Mouse (Mus musculus): Measurements from ENCODE around the gene Ap1ar. TPM values are rescaled to one million over a fixed set of nuclear protein-coding genes. Genes with fewer than 3 reads are reported as not detected.
A peak's percentile ranks its signal among the peaks of the same experiment; 100 is the strongest.

Gene Ap1ar
- polyA plus RNA-seq, 1 experiment: 50.8 TPM

DNA sequence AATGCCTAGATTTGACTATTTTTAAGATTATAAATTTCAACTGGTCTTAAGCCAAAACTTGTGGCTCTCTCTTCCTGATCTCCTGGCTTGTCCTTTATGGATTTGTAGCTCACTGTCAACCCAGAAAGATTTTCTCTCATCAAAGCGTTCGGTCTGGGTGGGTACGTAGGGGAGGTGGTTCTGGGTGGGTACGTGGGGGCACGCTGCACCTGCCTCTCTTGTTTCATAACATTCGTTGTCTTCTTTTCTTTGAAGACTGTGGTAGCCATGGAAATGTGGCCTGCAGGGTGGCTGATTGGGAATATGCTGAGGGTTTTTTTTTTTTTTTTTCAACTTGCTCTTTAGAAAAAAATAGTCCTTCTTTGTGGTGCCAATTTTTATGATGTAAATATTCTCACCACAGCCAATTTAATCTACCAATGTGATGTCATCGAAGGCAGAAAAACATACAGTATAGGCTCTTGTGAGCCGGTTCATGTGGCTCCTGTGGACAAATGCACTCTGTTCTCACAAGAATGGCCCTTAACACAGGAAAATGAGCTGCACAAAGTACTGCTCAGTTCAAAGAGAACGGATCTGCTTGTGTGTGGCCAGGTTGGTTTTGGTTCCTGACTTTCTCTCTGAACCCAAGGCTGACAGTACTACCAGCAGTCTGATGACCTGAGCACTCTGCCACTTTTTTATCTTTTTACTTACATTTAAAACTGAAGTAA, 30.9 kb upstream of the Ap1ar start:
- Histone ChIP-seq H3K27ac (ENCODE audit: control insufficient read depth, insufficient read depth, low read depth, low read length, poor library complexity) (no peak overlapping the region), H3K4me1 (ENCODE audit: control insufficient read depth, insufficient read depth, low read length) (no peaks in the 10 kb centered on the region), H3K4me3 (replicated peaks; ENCODE audit: control insufficient read depth, low read depth, low read length) (no peak overlapping the region)
- WGBS: 92% methylated on average over 9 of the region's 9 CpGs
- TF ChIP-seq POLR2A (IDR thresholded peaks at IDR 0.05; ENCODE audit: borderline replicate concordance, control insufficient read depth, low read depth, low read length) (no peak), CTCF (IDR thresholded peaks at IDR 0.05; ENCODE audit: control insufficient read depth, insufficient read depth, low read length) (no peak)

DNA sequence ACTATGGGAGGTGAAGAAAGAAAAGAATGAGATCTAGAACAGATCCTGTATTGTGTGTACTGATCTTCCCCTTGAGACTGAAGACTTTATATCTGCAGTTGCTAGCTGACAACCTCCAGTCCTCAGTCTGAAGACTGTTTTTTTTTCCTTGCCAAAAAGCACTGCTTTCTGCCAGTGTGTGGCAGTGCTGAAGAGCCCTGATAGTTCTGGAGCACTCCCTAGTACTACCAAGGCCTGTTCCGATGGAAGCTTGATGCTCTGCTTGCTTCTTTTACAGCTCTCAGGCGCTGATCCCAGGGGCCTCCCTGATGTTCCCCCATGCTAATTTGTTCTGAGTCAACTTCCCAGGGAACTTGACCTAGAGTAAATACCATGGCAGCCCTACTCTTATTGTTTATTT, 26.9 kb upstream of the Ap1ar start:
- no peak overlapping the region for H3K4me3 ChIP-seq (replicated peaks; ENCODE audit: control insufficient read depth, low read depth, low read length)
- whole genome bisulfite sequencing: 83% methylated on average over 2 of the region's 2 CpGs
- no peak overlapping the region for H3K27ac ChIP-seq (ENCODE audit: control insufficient read depth, insufficient read depth, low read depth, low read length, poor library complexity)
- no peaks in the 10 kb centered on the region for H3K4me1 ChIP-seq (ENCODE audit: control insufficient read depth, insufficient read depth, low read length)
- TF ChIP-seq POLR2A (IDR thresholded peaks at IDR 0.05; ENCODE audit: borderline replicate concordance, control insufficient read depth, low read depth, low read length): no peak
- TF ChIP-seq CTCF (IDR thresholded peaks at IDR 0.05; ENCODE audit: control insufficient read depth, insufficient read depth, low read length): no peak

DNA sequence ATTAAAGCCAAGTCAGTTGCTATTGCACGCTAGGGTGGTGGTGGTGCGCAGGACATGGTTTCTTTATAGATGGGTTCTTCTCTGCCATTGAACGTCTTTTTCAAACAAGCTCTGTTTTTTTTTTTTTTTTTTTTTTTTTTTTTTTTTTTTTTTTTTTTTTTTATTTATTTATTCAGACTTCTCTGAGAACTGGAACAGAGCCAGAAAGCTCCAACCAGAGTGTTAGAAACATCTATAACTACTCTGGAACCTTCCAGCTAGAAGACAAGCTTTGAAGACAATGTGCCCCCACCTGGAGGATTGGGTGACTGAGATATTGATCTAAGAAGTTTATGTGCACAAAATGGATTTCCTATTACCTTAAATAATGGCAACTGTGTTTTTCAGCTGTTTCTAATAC, 26.2 kb upstream of the Ap1ar start:
- H3K27ac ChIP-seq (ENCODE audit: control insufficient read depth, insufficient read depth, low read depth, low read length, poor library complexity): no peak overlapping the region
- 70% methylated on average over 3 of the region's 3 CpGs for WGBS
- TF ChIP-seq CTCF (IDR thresholded peaks at IDR 0.05; ENCODE audit: control insufficient read depth, insufficient read depth, low read length) (no peak), POLR2A (IDR thresholded peaks at IDR 0.05; ENCODE audit: borderline replicate concordance, control insufficient read depth, low read depth, low read length) (no peak)
- H3K4me3 ChIP-seq (replicated peaks; ENCODE audit: control insufficient read depth, low read depth, low read length): no peak overlapping the region
- H3K4me1 ChIP-seq (ENCODE audit: control insufficient read depth, insufficient read depth, low read length): no peaks in the 10 kb centered on the region

DNA sequence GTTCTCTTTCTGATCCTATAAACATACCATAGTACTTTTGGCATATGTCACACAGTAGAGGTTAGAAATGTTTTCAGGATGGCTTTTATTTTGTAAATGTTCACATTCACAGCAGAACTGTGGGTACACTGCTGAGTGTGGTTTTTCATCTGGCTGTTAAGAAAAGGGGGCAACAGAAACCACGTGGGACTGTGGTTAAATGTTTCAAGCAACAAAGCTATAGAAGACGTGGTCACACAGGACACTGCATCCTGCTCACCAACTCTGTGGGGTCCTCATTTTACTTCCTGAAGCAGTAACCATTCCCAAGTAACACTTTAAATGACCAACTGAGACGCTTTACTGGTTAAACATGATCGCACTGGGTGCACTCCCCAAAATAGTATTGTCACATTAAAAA, 25.2 kb upstream of the Ap1ar start:
- TF ChIP-seq CTCF (IDR thresholded peaks at IDR 0.05; ENCODE audit: control insufficient read depth, insufficient read depth, low read length) (no peak), POLR2A (IDR thresholded peaks at IDR 0.05; ENCODE audit: borderline replicate concordance, control insufficient read depth, low read depth, low read length) (no peak)
- WGBS: 17% methylated on average over 4 of the region's 4 CpGs

DNA sequence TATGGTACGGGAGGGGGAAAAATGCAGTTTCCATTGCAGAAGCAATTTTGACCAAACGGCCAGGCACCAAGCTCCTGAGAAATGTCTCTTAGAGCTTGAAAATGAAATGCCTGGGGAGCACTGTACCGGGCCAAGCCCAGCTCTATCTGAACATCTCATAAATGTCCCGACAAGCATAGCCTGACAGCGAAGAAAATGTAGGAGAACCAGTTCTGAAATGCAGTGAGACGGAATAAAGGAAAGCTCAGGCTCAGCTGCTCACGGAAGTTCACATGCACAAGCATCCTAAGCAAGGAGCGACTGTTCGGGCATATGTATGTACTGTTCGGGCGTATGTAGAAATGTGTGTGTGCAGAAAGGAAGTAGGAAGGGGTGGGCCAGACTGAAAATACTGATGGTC, 24.0 kb upstream of the Ap1ar start:
- TF ChIP-seq POLR2A (IDR thresholded peaks at IDR 0.05; ENCODE audit: borderline replicate concordance, control insufficient read depth, low read depth, low read length) (no peak), CTCF (IDR thresholded peaks at IDR 0.05; ENCODE audit: control insufficient read depth, insufficient read depth, low read length) (no peak)
- Histone ChIP-seq H3K4me1 (ENCODE audit: control insufficient read depth, insufficient read depth, low read length) (no peaks in the 10 kb centered on the region), H3K4me3 (replicated peaks; ENCODE audit: control insufficient read depth, low read depth, low read length) (no peak overlapping the region), H3K27ac (ENCODE audit: control insufficient read depth, insufficient read depth, low read depth, low read length, poor library complexity) (no peak overlapping the region)
- WGBS: 90% methylated on average over 11 of the region's 11 CpGs

More for the DNA sequence above, 25.2 kb upstream of the Ap1ar start:
- Histone ChIP-seq H3K4me1 (ENCODE audit: control insufficient read depth, insufficient read depth, low read length) (no peaks in the 10 kb centered on the region), H3K4me3 (replicated peaks; ENCODE audit: control insufficient read depth, low read depth, low read length) (no peak overlapping the region), H3K27ac (ENCODE audit: control insufficient read depth, insufficient read depth, low read depth, low read length, poor library complexity) (no peak overlapping the region)

DNA sequence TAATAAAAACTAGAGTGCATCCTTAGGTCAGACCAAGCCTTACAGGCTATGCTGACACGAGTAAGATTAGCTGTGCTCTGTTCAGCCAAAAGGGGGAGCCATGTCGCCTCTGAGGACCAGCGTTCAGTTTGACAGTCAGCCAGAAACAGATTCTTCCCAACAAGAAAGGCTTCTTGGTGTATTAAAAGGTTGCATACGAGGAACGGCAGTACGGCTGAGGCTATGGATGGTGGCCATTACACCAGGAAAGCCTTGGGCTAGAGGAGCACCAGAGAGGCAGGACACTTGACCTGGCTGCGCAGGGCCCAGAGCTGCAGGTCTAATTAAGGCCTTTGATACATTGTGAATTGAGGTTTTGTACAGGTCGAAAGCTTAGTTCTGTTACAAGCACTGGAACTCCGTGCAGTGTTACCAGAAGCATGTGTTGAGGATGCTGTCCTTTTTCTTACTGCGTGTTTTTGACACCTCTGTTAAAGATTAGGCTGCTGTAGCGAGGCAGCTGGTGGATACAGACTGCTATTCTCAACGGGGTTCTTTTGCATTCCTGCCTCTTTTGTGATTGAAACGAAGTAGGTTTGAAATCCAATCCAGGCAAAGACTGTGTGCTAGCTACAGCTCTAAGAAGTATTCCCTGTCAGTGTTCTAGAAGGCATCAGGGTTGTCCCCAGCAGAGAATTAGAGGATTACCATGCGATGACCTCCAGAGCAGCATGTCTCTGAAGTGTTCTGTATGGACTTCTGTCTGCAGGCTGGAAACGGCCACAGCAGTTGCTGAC, 16.3 kb upstream of the Ap1ar start:
- Histone ChIP-seq H3K27ac (ENCODE audit: control insufficient read depth, insufficient read depth, low read depth, low read length, poor library complexity) (no peak overlapping the region), H3K4me1 (ENCODE audit: control insufficient read depth, insufficient read depth, low read length) (no peaks in the 10 kb centered on the region), H3K4me3 (replicated peaks; ENCODE audit: control insufficient read depth, low read depth, low read length) (no peak overlapping the region)
- 50% methylated on average over 15 of the region's 15 CpGs for WGBS
- TF ChIP-seq POLR2A (IDR thresholded peaks at IDR 0.05; ENCODE audit: borderline replicate concordance, control insufficient read depth, low read depth, low read length) (no peak), CTCF (IDR thresholded peaks at IDR 0.05; ENCODE audit: control insufficient read depth, insufficient read depth, low read length) (peak; percentile 93)

DNA sequence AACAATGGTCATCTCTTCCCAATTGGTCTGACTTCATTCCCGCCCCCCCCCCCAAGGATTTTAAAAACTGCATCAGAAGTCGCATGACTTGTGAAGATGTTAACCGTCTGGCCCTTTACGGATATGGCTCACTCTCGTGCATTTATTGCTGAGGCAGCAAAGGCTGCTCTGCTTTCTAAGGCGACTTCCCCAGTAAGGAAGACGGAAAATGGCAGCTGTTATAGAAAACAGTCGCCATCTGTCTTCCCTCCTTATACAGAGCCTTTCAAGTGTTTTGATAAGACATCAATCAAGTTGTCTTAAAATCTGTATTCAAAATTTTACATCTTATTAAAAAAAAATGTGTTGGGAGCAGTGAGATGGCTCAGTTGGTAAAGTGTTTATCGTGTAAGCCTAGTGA, 15.4 kb upstream of the Ap1ar start:
- Histone ChIP-seq H3K27ac (ENCODE audit: control insufficient read depth, insufficient read depth, low read depth, low read length, poor library complexity) (no peak overlapping the region), H3K4me3 (replicated peaks; ENCODE audit: control insufficient read depth, low read depth, low read length) (no peak overlapping the region), H3K4me1 (ENCODE audit: control insufficient read depth, insufficient read depth, low read length) (no peaks in the 10 kb centered on the region)
- WGBS: 87% methylated on average over 9 of the region's 9 CpGs
- no peak for TF ChIP-seq CTCF (IDR thresholded peaks at IDR 0.05; ENCODE audit: control insufficient read depth, insufficient read depth, low read length)
- TF ChIP-seq POLR2A (IDR thresholded peaks at IDR 0.05; ENCODE audit: borderline replicate concordance, control insufficient read depth, low read depth, low read length): no peak

DNA sequence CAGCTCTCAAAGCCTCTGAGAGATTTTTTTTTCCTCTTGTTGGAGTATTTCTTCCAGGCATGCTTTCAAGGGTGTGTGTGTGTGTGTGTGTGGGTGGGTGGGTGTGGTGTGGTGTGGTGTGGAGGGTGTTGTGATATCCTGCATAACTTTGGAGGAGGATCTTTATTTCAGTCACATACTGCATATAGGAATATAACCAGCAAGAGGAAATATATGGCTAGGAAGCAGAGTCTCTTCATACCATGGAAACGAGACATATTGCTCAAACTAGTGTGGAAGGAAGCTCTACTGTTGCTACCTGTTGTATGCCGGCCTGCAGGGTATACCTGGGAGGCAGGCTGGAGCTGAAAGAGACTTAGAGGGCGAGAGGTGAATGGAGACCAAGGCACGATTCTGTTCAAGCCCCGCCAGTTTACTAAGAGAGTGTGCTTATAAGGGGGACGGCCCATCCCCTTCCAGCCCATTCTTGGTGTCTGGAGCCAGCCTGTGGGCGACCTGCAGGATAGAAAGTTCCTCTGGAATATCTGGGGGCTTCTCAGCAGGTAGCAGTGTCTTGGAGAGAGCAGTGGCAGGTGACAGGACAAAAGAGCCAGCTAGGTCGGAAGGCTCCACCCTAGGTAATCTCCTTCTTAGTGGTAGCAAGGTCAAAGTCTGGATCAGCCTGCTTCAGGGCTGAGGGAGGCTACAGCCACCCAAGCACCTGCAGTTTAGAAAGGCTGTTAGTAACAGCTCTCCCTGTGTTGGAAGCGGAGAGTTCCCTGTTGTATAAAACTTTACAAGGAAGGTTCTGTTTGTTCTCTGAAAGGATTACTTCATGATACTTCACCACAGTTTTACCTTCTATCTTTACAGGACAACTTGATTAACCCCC, 13.7 kb upstream of the Ap1ar start:
- TF ChIP-seq CTCF (IDR thresholded peaks at IDR 0.05; ENCODE audit: control insufficient read depth, insufficient read depth, low read length) (no peak), POLR2A (IDR thresholded peaks at IDR 0.05; ENCODE audit: borderline replicate concordance, control insufficient read depth, low read depth, low read length) (no peak)
- no peaks in the 10 kb centered on the region for H3K4me1 ChIP-seq (ENCODE audit: control insufficient read depth, insufficient read depth, low read length)
- no peak overlapping the region for H3K27ac ChIP-seq (ENCODE audit: control insufficient read depth, insufficient read depth, low read depth, low read length, poor library complexity)
- 78% methylated on average over 9 of the region's 9 CpGs for WGBS
- no peak overlapping the region for H3K4me3 ChIP-seq (replicated peaks; ENCODE audit: control insufficient read depth, low read depth, low read length)

Data from bone marrow, adult 2 months (tissue).